Mouse (Mus musculus) frontal cortex, postnatal 14 days (tissue): Measurements from ENCODE around the gene Olfr551.
"Not testable (repeated sequence)": the region's sequence is repeated elsewhere in the genome, so short reads cannot be mapped to it uniquely, and the experiment has no call there.

Experiments used
- DNase-seq, 2 experiments: peaks; one replicate each; pipeline ENCODE4 v3.0.0; 2022; ENCODE audit warnings: low spot score in 2 of 2

Gene Olfr551

GRCm38 (mm10) chr7:102591786-102592185 lies at the start of gene Olfr551:
Olfr551 (minus strand) TSS chr7:102591886.
- DNase-seq, result no peak

- DNase-seq, result no peak
These were observed 46.4 kb upstream of the Olfr551 start, which contains the start of gene Olfr554 for GRCm38 (mm10) chr7:102638132-102638531. Olfr554 (plus strand) TSS chr7:102638432.

GRCm38 (mm10) chr7:102636665-102637064 lies 45.0 kb upstream of the Olfr551 start:
- no peak for DNase-seq

- not testable (repeated sequence) for DNase-seq
These were observed 28.7 kb upstream of the Olfr551 start for GRCm38 (mm10) chr7:102620368-102620767.

- DNase-seq, result no peak
These were observed 27.9 kb upstream of the Olfr551 start for GRCm38 (mm10) chr7:102619608-102620007.

- DNase-seq, result no peak
These were observed 26.4 kb upstream of the Olfr551 start, which contains the start of gene Olfr553 for GRCm38 (mm10) chr7:102618118-102618517. Olfr553 (minus strand) TSS chr7:102618218.

- no peak for DNase-seq
These were observed 5.8 kb upstream of the Olfr551 start, which contains the start of gene Olfr552 for GRCm38 (mm10) chr7:102597378-102598031. Olfr552 (plus strand) TSS chr7:102597770.

- no peak for DNase-seq
These were observed 15.7 kb downstream of the Olfr551 start for GRCm38 (mm10) chr7:102575998-102576397.

- DNase-seq, result no peak
These were observed 18.4 kb downstream of the Olfr551 start for GRCm38 (mm10) chr7:102573174-102573830.

- DNase-seq, result no peak
These were observed 20.5 kb downstream of the Olfr551 start, which contains the start of gene Olfr550 for GRCm38 (mm10) chr7:102571142-102571541. Olfr550 (plus strand) TSS chr7:102571442.

- no peak for DNase-seq
These were observed 25.5 kb downstream of the Olfr551 start for GRCm38 (mm10) chr7:102566219-102566618.

GRCm38 (mm10) chr7:102564999-102565997 lies 26.4 kb downstream of the Olfr551 start, which contains the start of gene Trim21:
Trim21 (minus strand) TSS chr7:102565486.
- peak; percentile 34 for DNase-seq

GRCm38 (mm10) chr7:102553279-102553678 lies 38.4 kb downstream of the Olfr551 start:
- no peak for DNase-seq

GRCm38 (mm10) chr7:102549570-102549969 lies 42.1 kb downstream of the Olfr551 start, which contains the start of gene Olfr549:
Olfr549 (plus strand) TSS chr7:102549870.
- DNase-seq, result no peak

- no peak for DNase-seq
These were observed 50.4 kb downstream of the Olfr551 start for GRCm38 (mm10) chr7:102541251-102541650.

GRCm38 (mm10) chr7:102540596-102540995 lies 51.1 kb downstream of the Olfr551 start, which contains the start of gene Olfr548-ps1:
Olfr548-ps1 (plus strand) TSS chr7:102540896.
- no peak for DNase-seq

GRCm38 (mm10) chr7:102534449-102534848 lies 57.2 kb downstream of the Olfr551 start, which contains the start of gene Olfr547:
Olfr547 (plus strand) TSS chr7:102534749.
- no peak for DNase-seq
